Mouse (Mus musculus) gastrocnemius, postnatal 36 days (tissue): ENCODE results near the gene Hist1h2ai. TPM values are rescaled to one million over a fixed set of nuclear protein-coding genes. Genes with fewer than 3 reads are reported as not detected.
"Not testable (repeated sequence)": the region's sequence is repeated elsewhere in the genome, so short reads cannot be mapped to it uniquely, and the experiment has no call there.

ENCODE experiments used
- DNase-seq, 2 experiments: peaks; one replicate each; pipeline ENCODE4 v3.0.0; 2022
- intact Hi-C: fragments of 180-260 bp; cut with DNase I; formaldehyde crosslinking; loops from one replicate; pipeline ENCODE4 v1.15.1; 2025
- long read RNA-seq, 2 experiments: library from polyadenylated mRNA; stranded (forward); transcript quantifications; one replicate each; pipeline ENCODE4 v2.0.0; 2021
- total RNA-seq, 2 experiments: library from RNA; stranded (reverse); gene quantifications; 2 replicates each; pipeline ENCODE4 v1.2.3; 2021

Hist1h2ai gene
- total RNA-seq = 1 to 10 TPM; 3.3 to 8.8 TPM
- long read RNA-seq, experiment 1 = 0 reads
- long read RNA-seq, experiment 2 = 0 reads

GRCm38 (mm10) chr13:21715864-21716539 is at the start of gene Hist1h2ai, which contains the start of gene Hist1h2bl:
Gene Hist1h2ai (plus strand): TSS chr13:21716422.
Gene Hist1h2bl (minus strand): TSS chr13:21716143.
- intact Hi-C loops = loop anchor here (10.0 kb wide), 4 partner anchors 69 to 1869 kb away; partner anchors contain the start of genes Abt1, Hist1h1b, Hist1h2an and Hist1h2bp

GRCm38 (mm10) chr13:21677305-21677704 is 38.9 kb upstream of the Hist1h2ai start, which contains the start of gene Olfr1360:
Gene Olfr1360 (minus strand): TSS chr13:21677405.
- intact Hi-C loops = no loop called here
- no peak for DNase-seq

More at GRCm38 (mm10) chr13:21715864-21716539, at the start of gene Hist1h2ai, which contains the start of gene Hist1h2bl:
- DNase-seq = peak; percentile 44 to 45

GRCm38 (mm10) chr13:21697811-21698210 is 18.4 kb upstream of the Hist1h2ai start, which contains the start of gene Olfr1359:
Gene Olfr1359 (plus strand): TSS chr13:21698111.
- no peak for DNase-seq
- intact Hi-C loops = no loop called here

GRCm38 (mm10) chr13:21706669-21707068 is 9.6 kb upstream of the Hist1h2ai start:
- intact Hi-C loops = no loop called here
- no peak for DNase-seq

- intact Hi-C loops = loop anchor here (5.0 to 10.0 kb wide), 6 partner anchors 75 to 1875 kb away; partner anchors contain the start of genes Abt1, Hist1h1b, Hist1h2an and Hist1h2bp
- DNase-seq = peak; percentile 78 to 82
These were observed 6.1 kb upstream of the Hist1h2ai start for GRCm38 (mm10) chr13:21710031-21710711.

GRCm38 (mm10) chr13:21710821-21711525 is 5.2 kb upstream of the Hist1h2ai start:
- peak; percentile 54 to 58 for DNase-seq
- intact Hi-C loops = loop anchor here (5.0 to 10.0 kb wide), 6 partner anchors 74 to 1874 kb away; partner anchors contain the start of genes Abt1, Hist1h1b, Hist1h2an and Hist1h2bp

- DNase-seq = no peak
- intact Hi-C loops = loop anchor here (5.0 to 10.0 kb wide), 6 partner anchors 73 to 1873 kb away; partner anchors contain the start of genes Abt1, Hist1h1b, Hist1h2an and Hist1h2bp
These were observed 4.5 kb upstream of the Hist1h2ai start for GRCm38 (mm10) chr13:21711698-21712097.

- intact Hi-C loops = loop anchor here (5.0 to 10.0 kb wide), 6 partner anchors 70 to 1870 kb away; partner anchors contain the start of genes Abt1, Hist1h1b, Hist1h2an and Hist1h2bp
- DNase-seq = peak in 1 of 2 experiments; percentile 21
These were observed 1.5 kb upstream of the Hist1h2ai start for GRCm38 (mm10) chr13:21714725-21715124.

- DNase-seq = no peak
- intact Hi-C loops = loop anchor here (10.0 kb wide), 4 partner anchors 70 to 1870 kb away; partner anchors contain the start of genes Abt1, Hist1h1b, Hist1h2an and Hist1h2bp
These were observed 925 bp upstream of the Hist1h2ai start for GRCm38 (mm10) chr13:21715131-21715863.

- intact Hi-C loops = loop anchor here (10.0 kb wide), 4 partner anchors 68 to 1868 kb away; partner anchors contain the start of genes Abt1, Hist1h1b, Hist1h2an and Hist1h2bp
- DNase-seq = not testable (repeated sequence)
These were observed 544 bp downstream of the Hist1h2ai start for GRCm38 (mm10) chr13:21716540-21717391.

GRCm38 (mm10) chr13:21717397-21718357 is 1.5 kb downstream of the Hist1h2ai start, which contains the start of gene Hist1h3h:
Gene Hist1h3h (plus strand): TSS chr13:21717659.
- intact Hi-C loops = loop anchor here (10.0 kb wide), 4 partner anchors 67 to 1867 kb away; partner anchors contain the start of genes Abt1, Hist1h1b, Hist1h2an and Hist1h2bp
- peak; percentile 37 to 41 for DNase-seq

- DNase-seq = no peak
- intact Hi-C loops = loop anchor here (10.0 kb wide), 4 partner anchors 66 to 1866 kb away; partner anchors contain the start of genes Abt1, Hist1h1b, Hist1h2an and Hist1h2bp
These were observed 2.3 kb downstream of the Hist1h2ai start for GRCm38 (mm10) chr13:21718381-21719080.

- intact Hi-C loops, DNase-seq: not testable (repeated sequence)
These were observed 5.0 kb downstream of the Hist1h2ai start for GRCm38 (mm10) chr13:21721107-21721756.

GRCm38 (mm10) chr13:21721757-21722372 is 5.6 kb downstream of the Hist1h2ai start, which contains the start of gene Hist1h2bm:
Gene Hist1h2bm (plus strand): TSS chr13:21722044.
- DNase-seq = peak in 1 of 2 experiments; percentile 40

GRCm38 (mm10) chr13:21722373-21722925 is 6.2 kb downstream of the Hist1h2ai start:
- no peak for DNase-seq
- intact Hi-C loops = no loop called here

More at GRCm38 (mm10) chr13:21721757-21722372, 5.6 kb downstream of the Hist1h2ai start, which contains the start of gene Hist1h2bm:
- intact Hi-C loops = not testable (repeated sequence)
